In genomic region chr9:37255889-37256225, GRCm38 (mm10) we compare ENCODE assay signal across 8 mouse cellular contexts. TPM values are rescaled to one million over a fixed set of nuclear protein-coding genes. Genes with fewer than 3 reads are reported as not detected.
DNase-seq lines count a peak whose midpoint lies in the region; ATAC-seq and TF ChIP-seq lines count a peak whose summit lies in the region.

No protein-coding gene starts in this region.

- peak; percentile 64 for TF ChIP-seq CTCF in bone marrow, adult 2 months (IDR thresholded peaks at IDR 0.05; ENCODE audit: control insufficient read depth, insufficient read depth, low read length)
- peak; percentile 59; the same call in 1 of the 2 replicates for TF ChIP-seq CTCF in small intestine, adult 2 months (IDR thresholded peaks at IDR 0.05; ENCODE audit: extremely low read depth, insufficient read length, insufficient replicate concordance, low read depth, low read length)

- H3K36me3 ChIP-seq in intestine, embryonic 14.5 days (ENCODE audit: control insufficient read depth, insufficient read depth, low read length): no peaks in the 10 kb centered on the region
- H3K36me3 ChIP-seq in limb, embryonic 10.5 days: no peaks in the 10 kb centered on the region
- H3K36me3 ChIP-seq in small intestine, adult 2 months (ENCODE audit: control insufficient read depth, insufficient read depth, low read length): no peaks in the 10 kb centered on the region

- H3K4me2 ChIP-seq in intestine, embryonic 14.5 days (ENCODE audit: low read length): peak overlapping the region; percentile 87

- H3K4me1 ChIP-seq in bone marrow, adult 2 months (ENCODE audit: control insufficient read depth, insufficient read depth, low read length): peaks cover 1% of the 10 kb centered on the region; the same call in 1 of the 2 replicates
- H3K4me1 ChIP-seq in intestine, embryonic 14.5 days (replicated peaks; ENCODE audit: control insufficient read depth, insufficient read depth, low read length): no peaks in the 10 kb centered on the region; the same call in 1 of the 2 replicates
- peaks cover 15% of the 10 kb centered on the region for H3K4me1 ChIP-seq in limb, embryonic 10.5 days
- H3K4me1 ChIP-seq in small intestine, adult 2 months (ENCODE audit: control insufficient read depth, insufficient read depth, insufficient read length, low read length): no peaks in the 10 kb centered on the region; the same call in 1 of the 2 replicates

- H3K27ac ChIP-seq in bone marrow, adult 2 months (ENCODE audit: control insufficient read depth, insufficient read depth, low read depth, low read length, poor library complexity): peak overlapping the region; percentile 85
- no peak overlapping the region for H3K27ac ChIP-seq in intestine, embryonic 14.5 days (ENCODE audit: low read depth)
- H3K27ac ChIP-seq in limb, embryonic 10.5 days: peak overlapping the region; percentile 74
- H3K27ac ChIP-seq in small intestine, adult 2 months (ENCODE audit: insufficient read depth, low read depth, low read length): peak overlapping the region; percentile 46; the same call in 1 of the 2 replicates

- 13% methylated on average over 7 of the region's 7 CpGs for WGBS in bone marrow, adult 2 months
- 32% methylated on average over 7 of the region's 7 CpGs for WGBS in intestine, embryonic 14.5 days
- whole genome bisulfite sequencing in limb, embryonic 10.5 days: 40% methylated on average over 7 of the region's 7 CpGs
- WGBS in small intestine, adult 2 months: 15% methylated on average over 7 of the region's 7 CpGs

- H3K4me3 ChIP-seq in bone marrow, adult 2 months (replicated peaks; ENCODE audit: control insufficient read depth, low read depth, low read length): no peak overlapping the region
- H3K4me3 ChIP-seq in intestine, embryonic 14.5 days (ENCODE audit: low read depth, low read length): peak overlapping the region; percentile 44
- H3K4me3 ChIP-seq in limb, embryonic 10.5 days: peak overlapping the region; percentile 60
- peak overlapping the region; percentile 76 for H3K4me3 ChIP-seq in small intestine, adult 2 months (ENCODE audit: low read depth, low read length)

- no peak for TF ChIP-seq POLR2A in bone marrow, adult 2 months (IDR thresholded peaks at IDR 0.05; ENCODE audit: borderline replicate concordance, control insufficient read depth, low read depth, low read length)
- no peak for TF ChIP-seq POLR2A in small intestine, adult 2 months (IDR thresholded peaks at IDR 0.05; ENCODE audit: low read depth, low read length)

- DNase-seq in adrenal gland, adult (ENCODE audit: inconsistent age in 2 of 2, low spot score in 1 of 2): peak; percentile 67 to 84
- DNase-seq in adrenal gland, adult 8-10 months: no peak
- DNase-seq in forelimb bud, embryonic 11.5 days (ENCODE audit: low read depth, low spot score): peak; percentile 57
- DNase-seq in intestine, embryonic 14.5 days (ENCODE audit: low spot score): peak; percentile 84
- peak; percentile 62 for DNase-seq in limb, embryonic 10.5 days (ENCODE audit: low spot score)

- H3K9ac ChIP-seq in intestine, embryonic 14.5 days (ENCODE audit: low read length): no peak overlapping the region

- H3K9me3 ChIP-seq in intestine, embryonic 14.5 days (ENCODE audit: control insufficient read depth, low read length): no peaks in the 10 kb centered on the region
- no peaks in the 10 kb centered on the region for H3K9me3 ChIP-seq in limb, embryonic 10.5 days (replicated peaks)

- H3K27me3 ChIP-seq in intestine, embryonic 14.5 days (replicated peaks; ENCODE audit: control insufficient read depth, insufficient read depth, low read length): peaks cover 5% of the 10 kb centered on the region; the same call in 1 of the 2 replicates
- peaks cover 21% of the 10 kb centered on the region; the same call in 1 of the 2 replicates for H3K27me3 ChIP-seq in limb, embryonic 10.5 days (ENCODE audit: low read depth, poor library complexity, severe bottlenecking)
- H3K27me3 ChIP-seq in small intestine, adult 2 months (ENCODE audit: control insufficient read depth, insufficient read depth, low read length): no peaks in the 10 kb centered on the region

- ATAC-seq in intestine, embryonic 14.5 days (replicated peaks; ENCODE audit: low FRiP score, low TSS enrichment, low read depth): peak; percentile 67
- peak; percentile 69 for ATAC-seq in megakaryocyte-erythroid progenitor cell, adult 5-6 weeks (replicated peaks; ENCODE audit: low FRiP score, low TSS enrichment, poor library complexity, severe bottlenecking)

RNA-seq across cellular contexts. Expression of gene Slc37a2, which starts 0.3 kb away (rescaled TPM):
- 10 to 100 TPM; 49.8 to 52.3 (median 50.9) TPM for total RNA-seq in adrenal gland, adult 8-10 months (2022)
- 3.1 and 7.3 TPM in 2 replicates for polyA plus RNA-seq in bone marrow, adult 2 months (2011; ENCODE audit: insufficient read depth, insufficient read length, low replicate concordance, missing spikeins)
- 1.0 and 1.5 TPM in 2 replicates for polyA plus RNA-seq in intestine, embryonic 14.5 days (2014; fragmentation: Nextera tagmentation; extraction: Ambion mirVana)
- polyA plus RNA-seq in limb, embryonic 10.5 days (2016; fragmentation: Nextera tagmentation; extraction: Ambion mirVana): 2.0 and 2.5 TPM in 2 replicates
- 1.3 TPM in 1 of 2 replicates, not detected in the other for total RNA-seq in megakaryocyte-erythroid progenitor cell, adult 5-6 weeks (2014; fragmentation: Nextera tagmentation)
- 0.11 and 0.23 TPM in 2 replicates for total RNA-seq in megakaryocyte-erythroid progenitor cell, adult 5-6 weeks (2017)
- polyA plus RNA-seq in small intestine, adult 2 months (2012; rRNA removed): 1.2 and 42.3 TPM in 2 replicates

RNA-seq across cellular contexts. Expression of gene Tmem218, which starts 47.8 kb away (rescaled TPM):
- 1 to 10 TPM; 5.3 to 9.6 (median 7.4) TPM for total RNA-seq in adrenal gland, adult 8-10 months (2022)
- polyA plus RNA-seq in bone marrow, adult 2 months (2011; ENCODE audit: insufficient read depth, insufficient read length, low replicate concordance, missing spikeins): 0.77 and 1.7 TPM in 2 replicates
- 9.9 and 10.6 TPM in 2 replicates for polyA plus RNA-seq in intestine, embryonic 14.5 days (2014; fragmentation: Nextera tagmentation; extraction: Ambion mirVana)
- 6.5 and 10.4 TPM in 2 replicates for polyA plus RNA-seq in limb, embryonic 10.5 days (2016; fragmentation: Nextera tagmentation; extraction: Ambion mirVana)
- total RNA-seq in megakaryocyte-erythroid progenitor cell, adult 5-6 weeks (2014; fragmentation: Nextera tagmentation): 3.4 and 4.7 TPM in 2 replicates
- 2.8 and 3.3 TPM in 2 replicates for total RNA-seq in megakaryocyte-erythroid progenitor cell, adult 5-6 weeks (2017)
- polyA plus RNA-seq in small intestine, adult 2 months (2012; rRNA removed): 0.52 and 0.66 TPM in 2 replicates
